Mouse (Mus musculus) sigmoid colon, adult 10 weeks (tissue): ENCODE results near the gene Orc3. TPM values are rescaled to one million over a fixed set of nuclear protein-coding genes. Genes with fewer than 3 reads are reported as not detected.

ENCODE experiments used
- polyA plus RNA-seq: library from polyadenylated mRNA; stranded (reverse); fragments of 350-450 nt; fragmentation: Illumina TruSeq; extraction: RNeasy Lipid Tissue Mini Kit (QIAGEN cat#74804); gene quantifications from one replicate; pipeline ENCODE4 v1.2.3, GENCODE M21; 2014; ENCODE audit warnings: low read depth, low replicate concordance

The Orc3 gene
- 93.2 TPM for polyA plus RNA-seq

DNA sequence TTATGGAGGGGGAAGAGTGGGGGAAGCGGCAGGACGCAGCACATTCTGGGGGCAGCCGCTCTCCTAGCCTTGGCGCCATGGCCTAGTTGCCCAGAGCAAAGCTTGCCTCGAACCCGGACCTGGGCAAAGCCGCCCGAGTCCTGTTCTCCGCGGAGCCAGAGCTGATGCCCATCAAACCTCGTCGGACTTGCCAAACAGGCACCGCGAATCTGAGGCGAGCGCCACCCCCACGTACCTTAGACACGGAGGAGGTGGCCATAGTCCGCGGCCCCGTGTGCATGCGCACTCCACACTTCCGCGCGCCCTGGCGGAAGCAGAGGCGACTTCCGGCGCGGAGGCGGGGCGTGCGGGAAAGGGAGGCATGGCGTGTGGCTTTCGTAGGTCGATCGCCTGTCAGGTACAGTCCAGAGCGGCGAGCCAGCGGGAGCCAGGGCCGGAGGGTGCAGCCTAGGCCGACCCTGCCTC, at the start of gene Orc3, which contains the start of gene Rars2:
Gene Orc3, minus strand, starts transcription at position 315 of the 465 bp plus-strand sequence.
Gene Rars2, plus strand, starts transcription at position 328 of the 465 bp plus-strand sequence.

DNA sequence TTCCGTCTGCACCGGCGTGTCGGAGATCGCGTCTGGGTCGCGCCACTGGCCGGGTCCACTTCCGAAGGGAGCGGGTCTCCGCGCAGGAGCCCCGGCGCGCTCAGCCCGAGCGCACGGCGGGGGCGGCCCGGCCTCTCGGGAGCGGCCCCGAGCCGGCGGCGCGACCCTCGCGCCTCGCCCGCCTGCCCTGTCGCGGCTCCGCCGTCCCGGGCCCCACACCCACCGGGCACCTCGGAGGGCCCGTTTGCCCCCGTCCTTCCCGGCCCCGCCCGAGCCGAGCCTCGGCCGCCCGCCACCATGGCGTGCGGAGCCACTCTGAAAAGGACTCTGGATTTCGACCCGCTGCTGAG, 64.0 kb downstream of the Orc3 start, which contains the start of gene Akirin2:
Gene Akirin2, plus strand, starts transcription at position 190 of the 350 bp plus-strand sequence.

Other genes with a start within 250 kb of the Orc3 start
- 132 TPM for gene Akirin2, start 64.0 kb downstream of the Orc3 start, polyA plus RNA-seq
- gene Rars2, start within 50 bp of the Orc3 start, polyA plus RNA-seq: 77.3 TPM
- 401 TPM for gene Slc35a1, start 72.5 kb upstream of the Orc3 start, polyA plus RNA-seq
- gene Cfap206, start 115.3 kb upstream of the Orc3 start, polyA plus RNA-seq: 2.2 TPM
- gene Gm136, start 141.3 kb upstream of the Orc3 start, polyA plus RNA-seq: not detected
- 95.5 TPM for gene Smim8, start 163.5 kb upstream of the Orc3 start, polyA plus RNA-seq